Mouse (Mus musculus) MN1 (cell line): ENCODE measurements around the gene Gm21988.

Source experiments
- DNase-seq: peaks from one replicate; pipeline ENCODE4 v3.0.0-alpha.2; 2016; ENCODE audit warnings: low spot score

Gm21988 gene

GRCm38 (mm10) chr11:70236717-70237116 lies 2.9 kb downstream of the Gm21988 start:
- DNase-seq = no peak

GRCm38 (mm10) chr11:70235254-70235900 lies 4.3 kb downstream of the Gm21988 start:
- DNase-seq = no peak

- no peak for DNase-seq
These were observed 5.1 kb downstream of the Gm21988 start for GRCm38 (mm10) chr11:70234497-70234896.

- DNase-seq = no peak
These were observed 5.6 kb downstream of the Gm21988 start for GRCm38 (mm10) chr11:70234037-70234436.

- DNase-seq = no peak
These were observed 6.6 kb downstream of the Gm21988 start for GRCm38 (mm10) chr11:70233016-70233415.

- peak; percentile 69 for DNase-seq
These were observed 7.1 kb downstream of the Gm21988 start for GRCm38 (mm10) chr11:70232546-70232945.

GRCm38 (mm10) chr11:70230239-70230727 lies 9.3 kb downstream of the Gm21988 start:
- DNase-seq = peak; percentile 91

- peak; percentile 32 for DNase-seq
These were observed 10.2 kb downstream of the Gm21988 start, which contains the start of gene Bcl6b for GRCm38 (mm10) chr11:70229260-70230010. TSS of gene Bcl6b (minus strand) at chr11:70229798.

- peak; percentile 77 for DNase-seq
These were observed 10.8 kb downstream of the Gm21988 start for GRCm38 (mm10) chr11:70228828-70229227.

- no peak for DNase-seq
These were observed 11.9 kb downstream of the Gm21988 start for GRCm38 (mm10) chr11:70227661-70228245.

- no peak for DNase-seq
These were observed 12.5 kb downstream of the Gm21988 start for GRCm38 (mm10) chr11:70227126-70227525.

GRCm38 (mm10) chr11:70226602-70226890 lies 13.1 kb downstream of the Gm21988 start:
- DNase-seq = no peak

GRCm38 (mm10) chr11:70225798-70226601 lies 13.6 kb downstream of the Gm21988 start:
- no peak for DNase-seq

- no peak for DNase-seq
These were observed 15.9 kb downstream of the Gm21988 start for GRCm38 (mm10) chr11:70223724-70224123.

GRCm38 (mm10) chr11:70221603-70222500 lies 17.8 kb downstream of the Gm21988 start:
- no peak for DNase-seq

GRCm38 (mm10) chr11:70220731-70221602 lies 18.7 kb downstream of the Gm21988 start, which contains the start of gene Slc16a13:
TSS of gene Slc16a13 (minus strand) at chr11:70221064.
- peak; percentile 96 for DNase-seq

- DNase-seq = no peak
These were observed 19.3 kb downstream of the Gm21988 start for GRCm38 (mm10) chr11:70220323-70220722.

- DNase-seq = no peak
These were observed 19.8 kb downstream of the Gm21988 start for GRCm38 (mm10) chr11:70219873-70220272.

- no peak for DNase-seq
These were observed 20.7 kb downstream of the Gm21988 start for GRCm38 (mm10) chr11:70218741-70219470.
